Mouse (Mus musculus): ENCODE results near the gene Gm10320.
A peak's percentile ranks its signal among the peaks of the same experiment; 100 is the strongest.

Gene Gm10320

DNA sequence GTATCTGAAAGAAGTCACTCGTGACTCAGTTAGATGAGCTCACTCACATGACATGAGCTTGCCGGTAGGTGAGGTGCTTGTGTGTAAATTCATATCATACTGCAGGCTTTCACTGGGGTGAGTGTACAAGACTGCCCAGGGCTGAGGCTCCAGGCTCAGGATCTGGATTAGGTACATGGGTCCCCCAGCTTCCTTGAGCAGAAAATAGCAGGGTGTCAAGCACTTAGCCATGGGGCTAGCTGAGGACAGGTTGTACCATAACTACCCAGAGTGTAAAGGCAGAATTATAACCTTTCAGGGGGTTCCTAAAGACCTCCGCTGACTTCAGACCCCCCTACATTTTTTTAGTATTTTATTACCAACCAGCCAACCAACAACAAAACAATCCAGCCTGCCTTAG, at the start of gene Gm10320:
Gm10320 (minus strand) TSS at position 93 of the 400 bp plus-strand sequence.
- no peak for DNase-seq

DNA sequence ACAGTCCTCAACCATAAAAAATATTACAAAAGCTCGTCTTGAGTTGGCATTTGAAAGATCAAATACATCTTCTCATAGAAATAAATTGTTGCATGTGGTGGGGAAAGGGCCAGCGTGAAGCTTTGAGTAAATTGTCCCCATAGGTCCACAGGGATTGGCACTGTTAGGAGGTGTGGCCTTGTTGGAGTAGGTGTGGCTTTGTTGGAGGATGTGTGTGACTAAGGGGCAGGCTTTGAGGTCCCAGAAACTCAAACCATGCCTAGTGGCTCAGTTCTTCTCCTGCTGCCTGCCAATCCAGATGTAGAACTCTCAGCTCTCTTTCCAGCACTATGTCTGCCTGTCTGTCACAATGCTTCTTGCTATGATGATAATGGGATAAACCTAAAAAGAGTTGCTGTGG, 49.8 kb upstream of the Gm10320 start:
- no peak for DNase-seq

DNA sequence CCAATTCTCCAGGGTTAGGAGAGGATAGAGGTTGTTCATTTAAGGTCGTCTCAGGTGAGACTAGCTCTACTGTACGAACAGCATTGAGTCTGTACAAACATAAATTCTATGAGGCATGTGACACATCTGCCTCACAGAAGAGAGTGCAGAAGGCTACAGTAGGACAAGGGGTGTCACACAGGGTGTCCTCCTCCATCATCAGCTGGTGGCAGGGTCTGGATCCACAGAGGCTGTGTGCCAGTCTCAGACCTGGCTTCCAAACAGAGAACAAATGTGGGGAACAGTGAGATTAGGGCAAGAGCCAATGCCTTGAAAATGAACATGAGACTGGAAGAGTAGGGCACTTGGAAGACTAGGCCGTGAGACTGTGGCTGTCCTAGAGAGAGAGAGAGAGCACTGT, 48.4 kb upstream of the Gm10320 start:
- no peak for DNase-seq

DNA sequence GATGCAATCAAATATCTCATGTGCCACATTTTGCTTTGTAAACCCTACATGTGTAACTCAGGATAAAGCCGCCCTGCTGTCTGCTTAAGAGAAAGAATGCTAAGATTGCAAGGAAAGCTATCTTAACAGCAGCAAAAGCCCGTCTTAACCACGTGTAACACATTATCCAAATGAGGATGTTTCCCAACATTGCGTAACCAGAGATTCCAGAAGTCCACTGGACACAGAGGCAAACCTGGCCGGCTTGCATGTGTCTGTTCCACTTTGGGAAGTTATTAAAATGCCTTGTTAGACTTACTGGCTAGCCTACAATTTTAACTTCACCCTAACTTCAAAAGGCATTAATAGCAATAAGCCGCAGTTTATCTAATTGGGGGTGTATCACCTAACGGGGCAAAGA, 47.5 kb upstream of the Gm10320 start:
- peak; percentile 20 for DNase-seq

DNA sequence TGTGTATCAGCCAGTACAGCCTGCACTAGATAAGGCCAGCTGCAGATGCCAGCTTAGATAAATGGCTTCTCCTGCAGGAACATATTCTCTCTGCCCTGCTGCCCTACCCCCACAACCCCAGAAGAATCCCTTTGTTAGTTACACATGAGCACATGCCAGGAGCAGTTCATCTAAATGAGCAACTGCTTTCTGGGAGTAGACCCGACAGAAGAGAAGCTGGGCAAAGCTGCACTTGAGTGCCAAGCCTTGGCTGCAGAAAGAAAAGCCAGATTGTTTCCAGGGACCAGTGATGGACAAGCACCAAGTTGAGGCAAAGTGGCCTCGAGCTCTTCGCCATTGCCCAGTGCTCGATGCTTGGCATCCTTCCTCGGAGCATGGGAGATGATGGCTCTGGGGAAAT, 46.8 kb upstream of the Gm10320 start:
- DNase-seq, result no peak

DNA sequence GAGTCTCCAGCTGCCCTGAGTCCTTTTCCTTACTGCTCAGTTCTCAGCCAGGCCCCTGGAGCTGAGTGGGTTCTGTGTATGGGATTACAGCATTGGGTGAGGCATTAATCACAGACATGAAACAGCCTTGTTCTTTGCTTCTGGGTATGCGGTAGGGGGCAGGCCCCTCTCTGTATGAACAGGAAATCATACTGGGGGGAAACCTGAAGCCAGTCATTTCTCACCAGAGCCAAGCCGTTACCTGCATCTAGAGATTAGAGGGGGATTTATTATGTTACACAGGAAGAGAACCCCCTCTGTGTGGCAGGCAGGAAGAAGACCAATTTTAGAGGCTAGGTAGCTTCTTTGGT, 43.1 kb upstream of the Gm10320 start:
- no peak for DNase-seq

DNA sequence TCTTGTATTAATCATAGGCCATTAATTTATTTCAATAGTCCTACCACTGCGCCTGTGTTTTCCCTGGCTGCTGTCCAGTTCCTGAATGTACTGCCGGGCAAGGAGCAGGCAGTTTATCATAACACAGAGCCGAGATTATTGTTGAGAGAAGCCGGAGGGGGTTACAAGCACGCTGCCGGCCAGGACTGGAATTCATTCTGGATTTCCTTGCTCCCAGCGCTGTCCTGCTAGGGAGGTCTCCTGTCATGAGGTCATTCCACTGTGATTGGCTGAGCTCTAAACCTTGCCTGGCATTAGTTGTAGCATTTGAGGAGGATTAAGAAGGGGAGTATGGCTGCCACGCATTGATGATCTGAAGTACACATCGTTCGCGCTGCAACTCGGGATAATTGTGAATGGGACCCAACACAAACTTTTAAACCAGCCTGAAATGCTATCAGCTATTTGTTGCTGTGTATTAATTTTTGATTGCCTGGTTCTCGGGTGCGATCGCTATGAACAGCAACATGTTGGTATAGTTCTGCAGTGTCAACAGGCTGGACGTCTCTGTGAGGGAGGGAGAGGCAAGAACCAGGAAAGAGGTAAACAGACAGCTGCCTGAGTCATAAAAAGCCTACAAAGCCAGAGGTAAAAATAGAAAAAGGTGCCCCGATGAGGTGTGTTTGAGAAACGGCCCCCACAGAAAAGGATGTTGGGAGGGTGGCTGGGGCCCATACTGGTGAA, 42.5 kb upstream of the Gm10320 start:
- peak; percentile 71 for DNase-seq

DNA sequence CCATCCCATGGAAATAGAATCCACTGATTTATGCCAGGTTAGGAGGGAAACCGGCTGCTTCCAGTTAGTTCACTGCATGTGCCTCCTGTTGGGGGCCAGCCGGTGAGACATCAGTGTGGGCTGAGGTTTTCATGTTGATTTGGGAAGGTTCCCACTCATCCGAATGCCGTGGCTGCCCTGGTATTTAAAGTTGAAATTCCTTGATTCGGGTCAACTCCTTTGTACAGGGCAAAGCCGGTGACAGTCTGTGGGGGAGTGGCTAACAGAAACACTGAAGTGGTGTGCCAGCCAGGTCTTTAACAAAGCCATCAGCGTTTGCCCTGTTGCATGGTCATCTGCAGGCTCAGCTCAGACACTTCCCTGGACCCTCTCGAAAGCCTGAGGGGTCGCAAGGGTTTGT, 41.6 kb upstream of the Gm10320 start:
- DNase-seq, result peak; percentile 5

DNA sequence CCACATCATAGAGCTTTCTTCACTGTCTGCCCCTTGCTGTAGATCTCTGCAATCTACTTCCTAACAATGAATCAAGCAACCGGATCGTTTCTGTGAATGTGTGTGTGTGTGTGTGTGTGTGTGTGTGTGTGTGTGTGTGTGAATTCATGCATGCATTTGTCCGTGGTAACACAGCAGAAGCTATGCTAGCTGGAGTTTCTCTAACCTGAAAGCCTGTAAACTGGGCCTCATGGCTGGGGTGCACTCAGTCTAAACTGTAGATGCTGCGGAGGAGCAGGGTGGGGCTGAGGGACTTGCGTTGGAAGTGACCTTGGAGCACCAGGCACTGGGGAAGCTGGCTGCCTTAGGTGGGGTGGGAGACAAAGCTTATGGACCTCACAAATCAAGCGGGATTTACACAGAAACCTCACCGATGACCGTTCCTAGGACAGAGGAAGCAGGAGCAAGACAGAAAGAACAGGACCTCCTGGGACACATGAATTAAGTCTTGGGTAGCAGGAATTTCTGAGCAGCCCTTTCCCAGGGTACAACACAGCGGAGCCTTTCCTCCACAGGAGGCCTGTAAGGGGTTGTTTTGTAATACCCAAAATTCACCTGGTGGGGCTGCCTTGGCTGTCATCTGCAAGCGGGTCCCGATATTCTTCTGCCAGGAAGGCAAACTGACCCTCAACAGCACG, 41.0 kb upstream of the Gm10320 start:
- no peak for DNase-seq

DNA sequence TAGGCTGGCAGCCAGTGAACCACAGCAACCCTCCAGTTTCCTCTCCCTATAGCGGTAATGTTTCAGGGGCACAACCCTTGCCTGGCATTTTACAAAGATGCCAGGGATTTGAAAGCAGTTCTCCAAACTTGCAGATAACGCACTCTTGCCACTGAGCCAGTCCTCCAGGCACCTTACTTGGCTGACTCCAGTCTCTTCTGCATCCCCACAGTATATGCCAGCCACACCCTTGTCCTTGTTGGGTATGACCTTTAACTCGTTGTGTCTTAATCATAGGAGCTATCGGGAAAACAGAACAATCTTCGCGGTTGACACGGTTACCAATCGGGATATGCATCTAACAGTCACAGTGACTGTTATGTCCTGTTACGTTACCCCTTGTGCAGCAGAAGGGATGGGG, 40.2 kb upstream of the Gm10320 start:
- DNase-seq, result no peak

DNA sequence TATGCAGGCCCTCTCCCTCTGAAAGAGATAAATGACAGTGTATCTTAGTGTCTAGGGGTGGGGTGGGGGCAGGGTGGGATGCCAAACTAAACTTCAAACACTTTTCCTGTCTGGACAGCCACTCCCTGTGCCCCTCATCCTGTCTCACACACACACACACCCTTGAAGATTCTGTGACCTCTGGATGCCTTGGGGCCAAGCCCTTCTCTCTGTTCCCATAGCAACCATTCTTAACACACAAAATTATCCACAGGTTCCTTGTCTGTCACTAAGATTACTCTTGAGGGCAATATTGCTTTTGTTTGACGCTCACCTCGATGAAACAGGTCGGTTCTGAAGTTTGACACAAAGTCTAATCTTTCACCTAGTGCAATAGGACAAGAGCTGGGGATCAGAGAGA, 39.5 kb upstream of the Gm10320 start:
- no peak for DNase-seq

DNA sequence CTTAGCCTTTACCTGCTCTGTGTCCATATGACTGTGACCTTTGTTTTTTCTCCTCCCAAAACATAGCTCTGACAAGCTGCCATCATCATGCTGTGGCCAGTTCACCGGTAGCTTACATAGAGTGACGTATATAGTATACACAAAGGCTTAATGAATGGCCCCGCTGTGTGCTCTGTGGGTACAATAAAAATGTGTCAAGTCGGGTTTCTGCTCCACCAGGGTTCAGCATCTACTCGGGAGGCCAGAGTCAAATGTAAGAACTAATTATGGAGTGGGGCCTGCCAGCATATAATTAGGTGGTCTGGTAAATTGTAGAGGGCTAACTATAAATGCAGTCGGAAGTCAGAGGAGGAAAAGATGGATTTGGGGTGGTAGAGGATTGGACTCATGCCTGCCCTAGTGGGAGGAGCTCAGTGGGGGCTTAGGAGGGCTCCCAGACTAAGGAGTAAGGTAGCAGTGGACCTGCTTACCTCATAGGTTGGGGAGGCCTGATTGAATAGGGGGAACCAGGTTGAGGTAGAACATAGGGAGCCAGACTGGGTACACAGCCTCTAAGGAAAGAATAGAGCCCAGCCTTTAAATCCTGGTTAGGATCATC, 32.0 kb upstream of the Gm10320 start:
- DNase-seq, result no peak

DNA sequence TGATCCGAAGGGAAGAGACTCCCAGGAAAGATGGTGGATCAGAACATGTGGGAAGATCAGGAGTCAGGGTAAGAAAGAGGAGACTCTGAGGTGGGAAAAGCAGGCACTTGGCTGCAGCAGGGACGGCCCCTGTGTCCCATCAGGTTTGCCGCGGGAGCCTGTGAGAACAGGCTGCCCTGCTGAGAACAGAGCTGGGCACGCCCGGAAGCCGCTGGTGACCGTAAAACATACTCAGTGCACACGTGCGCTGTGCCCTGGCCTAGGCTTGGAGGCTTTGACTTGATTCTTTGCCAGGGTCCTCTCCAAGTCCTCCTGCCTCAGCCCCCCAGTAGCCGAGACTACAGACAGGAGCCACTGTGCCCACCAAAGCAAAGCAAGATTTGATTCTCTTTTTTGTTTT, 26.5 kb upstream of the Gm10320 start:
- DNase-seq, result no peak

DNA sequence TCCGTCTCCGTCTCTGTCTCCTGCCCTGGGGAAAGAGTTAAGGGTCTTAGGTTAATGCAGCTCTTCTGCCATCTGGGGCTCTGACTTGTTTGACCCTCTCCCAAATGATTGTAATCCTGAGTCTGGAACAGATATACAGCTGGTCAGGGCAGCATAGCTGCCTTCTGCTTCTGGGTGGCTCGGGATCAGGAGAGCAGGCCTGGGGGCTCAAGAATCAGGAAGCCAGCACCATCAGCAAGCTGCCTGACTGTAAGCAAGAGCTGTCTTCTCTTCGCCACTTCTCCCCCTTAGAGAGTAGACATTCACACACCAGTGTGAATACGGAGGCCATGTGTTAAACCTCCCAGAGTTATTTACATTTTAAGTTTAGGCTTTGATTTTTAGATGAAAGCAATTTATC, 25.9 kb upstream of the Gm10320 start:
- DNase-seq, result no peak

DNA sequence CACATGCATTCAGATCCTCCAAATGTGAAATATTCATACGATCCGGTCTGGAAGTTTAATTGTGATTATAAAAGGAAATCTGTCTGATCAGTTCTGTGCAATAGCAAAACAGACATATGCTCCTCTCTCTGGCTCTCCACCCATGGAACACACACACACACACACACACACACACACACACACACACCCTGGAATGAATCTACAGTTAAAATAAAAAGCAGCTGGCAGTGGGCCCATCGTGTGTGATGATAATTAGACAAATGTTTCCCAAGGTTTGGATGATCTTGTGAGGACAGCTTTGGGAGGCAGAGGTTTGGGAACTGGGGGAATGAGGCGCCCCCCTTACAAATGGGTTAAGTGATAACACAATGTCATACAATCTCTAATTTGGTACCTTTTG, 25.2 kb upstream of the Gm10320 start:
- DNase-seq, result no peak

DNA sequence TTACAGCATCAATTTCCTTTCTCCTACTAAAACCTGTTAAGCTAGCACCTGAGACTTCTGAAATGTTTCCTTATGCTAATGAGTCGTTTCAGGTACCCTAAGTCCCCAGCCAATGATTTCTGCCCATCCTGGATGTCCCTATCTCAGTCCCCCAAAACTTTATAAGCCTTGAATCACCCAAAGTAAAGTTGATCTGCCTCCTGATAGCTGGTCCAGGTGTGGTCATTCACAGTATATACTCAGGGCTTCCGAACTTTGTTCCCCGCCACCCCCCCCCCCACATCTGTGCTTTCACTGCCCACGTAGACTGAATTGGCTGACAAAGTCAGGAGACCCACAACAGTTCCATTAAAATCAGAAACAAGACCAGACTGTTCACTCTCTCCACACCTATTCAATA, 20.3 kb upstream of the Gm10320 start:
- DNase-seq, result no peak

DNA sequence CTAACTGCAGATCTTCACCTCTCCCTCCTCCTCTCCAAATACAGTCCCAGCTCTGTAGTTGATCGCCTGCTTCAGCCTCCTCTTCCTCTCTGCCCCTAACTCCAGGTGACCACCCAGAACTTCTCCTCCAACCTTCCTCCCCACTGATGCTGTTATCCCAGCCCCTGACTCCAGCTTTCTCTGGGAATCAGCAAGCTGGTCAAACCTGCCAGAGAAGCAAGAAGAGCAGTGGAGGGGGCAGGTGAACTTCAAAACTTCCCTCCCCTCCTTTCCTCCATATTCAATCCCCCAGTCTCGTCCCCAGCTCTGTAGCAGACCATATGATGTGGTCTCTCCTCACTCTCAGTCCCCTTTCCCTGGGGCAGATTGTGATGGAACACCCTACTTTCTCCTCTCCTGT, 15.9 kb upstream of the Gm10320 start:
- DNase-seq, result no peak

DNA sequence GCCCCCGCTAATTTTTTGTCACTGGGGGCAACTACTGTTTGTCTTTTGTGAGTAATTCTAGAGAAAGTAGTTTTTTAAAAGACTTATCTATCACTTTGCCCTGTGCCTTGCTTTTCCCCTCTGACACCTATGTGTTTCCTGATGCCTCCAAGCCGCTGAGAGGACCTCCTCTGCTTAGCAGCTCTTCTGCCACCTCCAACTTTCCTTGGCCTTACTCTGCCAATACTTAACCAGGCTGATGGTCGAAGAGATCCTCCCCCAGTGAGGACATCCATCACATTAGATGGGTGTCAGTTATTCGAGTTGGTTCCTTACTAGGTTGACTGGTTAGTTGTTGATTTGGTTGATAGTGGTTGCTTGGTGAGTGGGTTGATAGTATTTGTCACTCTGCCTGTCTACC, 14.7 kb upstream of the Gm10320 start:
- no peak for DNase-seq

DNA sequence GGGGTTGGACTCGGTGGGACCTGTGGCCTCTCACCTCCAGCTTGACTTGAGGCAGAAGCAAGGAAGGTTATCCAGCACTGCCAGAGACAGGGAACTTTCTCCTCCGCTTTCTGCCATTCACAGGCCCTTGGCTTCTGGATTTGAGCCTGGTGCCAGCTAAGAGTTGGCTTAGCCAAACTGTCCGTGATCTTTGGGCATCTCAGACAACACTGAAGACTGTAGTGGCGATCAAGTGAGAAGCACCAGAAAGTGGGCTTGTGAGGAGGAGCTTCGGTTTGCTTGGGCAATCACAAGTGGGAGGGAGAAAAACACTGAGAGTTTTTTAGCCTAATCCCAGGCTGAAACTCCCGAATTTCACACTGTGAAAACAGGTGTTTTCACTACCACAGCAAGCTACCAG, 14.2 kb upstream of the Gm10320 start:
- DNase-seq, result no peak

DNA sequence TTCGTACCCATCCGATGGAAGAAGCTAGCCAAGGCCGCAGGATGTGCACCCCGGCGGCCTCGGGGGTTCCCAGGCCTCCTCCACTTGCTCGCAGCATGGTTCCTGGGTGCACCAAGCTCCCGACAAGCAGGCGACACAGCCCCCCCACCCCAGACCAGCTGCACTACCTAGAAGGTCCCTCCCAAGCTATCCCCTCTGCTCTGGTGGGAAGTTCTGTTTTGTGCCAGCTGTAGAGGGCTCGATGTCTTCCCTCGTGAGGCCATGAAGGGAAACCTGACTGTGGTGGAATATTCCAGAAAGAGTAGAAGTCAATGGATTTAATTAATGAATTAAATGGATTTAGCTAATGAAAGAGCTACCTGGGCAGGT, 13.7 kb upstream of the Gm10320 start:
- DNase-seq, result no peak

DNA sequence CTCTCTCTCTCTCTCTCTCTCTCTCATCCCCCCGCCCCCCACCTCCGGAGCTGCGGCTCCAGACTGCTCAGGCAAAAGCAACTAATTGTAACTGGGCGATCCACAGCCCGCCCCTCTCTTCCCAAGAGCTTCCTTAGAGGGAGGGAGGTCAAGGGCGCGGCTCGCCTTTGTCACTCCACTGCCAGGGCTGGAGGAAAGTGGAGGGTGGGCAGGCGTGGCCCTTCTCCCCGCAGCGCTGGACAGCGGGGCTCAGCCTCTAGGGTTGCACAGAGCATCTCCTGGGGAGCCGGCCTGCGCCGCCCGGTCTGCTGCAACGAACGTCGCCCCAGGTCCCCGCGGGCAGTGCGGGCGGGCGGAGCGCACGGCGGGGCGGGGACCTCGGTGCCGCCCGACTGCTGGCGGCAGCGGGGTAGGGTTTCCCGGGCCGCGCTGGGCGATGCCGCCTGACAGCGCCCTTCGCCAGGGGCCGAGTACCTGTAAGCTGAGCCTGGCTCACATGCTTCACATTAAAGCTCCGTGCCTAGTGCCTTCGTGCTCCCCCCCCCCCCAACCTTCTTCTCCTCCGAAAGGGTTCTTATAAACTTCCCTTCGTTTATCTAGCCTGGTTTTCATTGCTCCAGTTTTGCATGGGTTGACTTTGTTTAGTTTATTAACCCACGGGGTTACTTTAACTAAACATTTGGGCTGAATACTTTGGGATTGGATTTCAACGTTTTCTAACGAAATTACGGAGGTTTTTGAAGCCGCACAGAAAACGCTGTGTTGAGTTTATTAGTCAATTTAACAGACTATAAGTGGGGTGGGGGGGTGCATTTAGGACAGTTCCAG, 13.1 kb upstream of the Gm10320 start:
- peak; percentile 7 for DNase-seq

DNA sequence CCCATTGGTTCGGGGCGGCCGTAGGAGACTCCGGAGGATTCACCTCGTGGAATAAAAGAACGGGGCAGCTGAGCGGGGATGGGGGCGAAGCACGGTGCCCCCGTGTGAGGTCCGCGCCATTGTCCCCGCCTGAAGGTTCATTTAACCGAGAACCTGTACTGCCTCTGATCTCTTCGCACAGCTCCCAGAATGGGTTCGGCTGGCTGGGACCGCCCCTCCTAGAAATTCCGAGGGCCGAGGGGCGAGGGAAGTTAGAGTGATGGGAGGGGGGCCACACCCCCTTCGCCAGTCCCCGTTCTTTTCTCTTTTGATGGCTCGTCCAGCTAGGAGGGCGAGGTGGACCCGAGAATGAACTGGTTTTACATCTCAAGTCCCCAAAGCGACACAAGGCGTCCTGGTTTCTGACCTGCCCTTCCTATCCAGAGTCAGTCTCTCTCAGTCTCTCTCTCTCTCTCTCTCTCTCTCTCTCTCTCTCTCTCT, 12.4 kb upstream of the Gm10320 start:
- DNase-seq, result no peak

DNA sequence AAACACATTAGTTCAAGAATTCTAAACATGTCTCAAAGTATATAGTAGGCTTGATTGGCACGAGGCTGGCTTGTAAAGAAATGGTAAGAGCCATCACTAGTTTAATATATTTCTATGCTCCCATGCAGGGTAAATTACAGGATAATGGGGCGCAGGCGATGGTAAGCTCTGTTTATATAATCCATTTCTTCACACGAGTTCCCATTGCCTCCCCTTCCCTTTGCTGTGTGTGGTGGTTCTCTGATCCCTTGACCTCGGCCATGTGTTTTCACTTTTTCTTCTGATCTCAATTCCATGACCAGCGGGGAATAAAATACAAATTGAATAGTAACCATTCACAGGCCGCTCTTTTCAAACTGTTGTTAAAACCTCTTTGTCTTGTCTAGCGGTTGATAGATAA, 11.8 kb upstream of the Gm10320 start:
- no peak for DNase-seq

All from lung, postnatal 36 days (tissue).